Mouse (Mus musculus) adrenal gland, adult (tissue): ENCODE data around the gene Ehhadh.
"Not testable (repeated sequence)": the region's sequence is repeated elsewhere in the genome, so short reads cannot be mapped to it uniquely, and the experiment has no call there.

Source experiments
- DNase-seq, 2 experiments: peaks; one replicate each; pipeline ENCODE4 v3.0.0; 2022 to 2023; ENCODE audit warnings: low spot score in 1 of 2; ENCODE audit not compliant: inconsistent age in 2 of 2

Ehhadh gene

DNA sequence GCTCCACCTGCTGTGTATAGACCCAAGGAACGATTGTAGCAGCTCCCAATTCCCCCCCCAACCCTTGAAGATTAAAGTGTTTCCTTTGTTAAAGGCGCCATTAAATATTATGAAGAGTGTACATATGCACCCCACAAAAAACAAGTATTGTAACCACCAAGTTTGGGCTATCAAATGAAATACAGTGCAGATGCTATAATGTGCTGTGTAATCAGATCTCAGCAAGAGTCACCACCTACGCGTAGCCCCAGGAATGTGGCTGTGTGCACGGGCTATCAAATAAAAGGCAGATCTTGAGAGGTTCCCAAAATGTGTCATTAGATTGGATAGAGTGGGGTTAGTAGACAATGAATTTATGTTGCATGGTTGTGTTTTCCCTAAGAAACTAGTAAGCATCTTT lies 7.5 kb upstream of the Ehhadh start:
- DNase-seq, result no peak

DNA sequence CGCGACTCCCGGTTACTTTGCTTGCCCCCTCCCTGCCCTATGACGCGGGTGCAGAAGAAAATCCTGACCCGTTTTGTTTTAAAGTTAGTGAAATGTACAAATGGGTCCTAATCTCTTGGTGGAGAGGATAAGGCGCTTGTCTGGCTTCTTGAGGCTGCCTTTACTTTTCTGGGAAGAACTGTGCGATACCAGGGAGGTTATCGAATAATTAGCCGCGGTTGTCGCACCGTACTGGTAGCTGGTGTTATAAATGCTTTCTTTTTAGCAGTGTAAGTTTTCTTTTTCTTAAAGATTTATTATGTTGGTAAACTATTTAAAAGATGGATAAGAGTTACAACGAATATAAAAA lies 7.1 kb upstream of the Ehhadh start:
- DNase-seq, result no peak

DNA sequence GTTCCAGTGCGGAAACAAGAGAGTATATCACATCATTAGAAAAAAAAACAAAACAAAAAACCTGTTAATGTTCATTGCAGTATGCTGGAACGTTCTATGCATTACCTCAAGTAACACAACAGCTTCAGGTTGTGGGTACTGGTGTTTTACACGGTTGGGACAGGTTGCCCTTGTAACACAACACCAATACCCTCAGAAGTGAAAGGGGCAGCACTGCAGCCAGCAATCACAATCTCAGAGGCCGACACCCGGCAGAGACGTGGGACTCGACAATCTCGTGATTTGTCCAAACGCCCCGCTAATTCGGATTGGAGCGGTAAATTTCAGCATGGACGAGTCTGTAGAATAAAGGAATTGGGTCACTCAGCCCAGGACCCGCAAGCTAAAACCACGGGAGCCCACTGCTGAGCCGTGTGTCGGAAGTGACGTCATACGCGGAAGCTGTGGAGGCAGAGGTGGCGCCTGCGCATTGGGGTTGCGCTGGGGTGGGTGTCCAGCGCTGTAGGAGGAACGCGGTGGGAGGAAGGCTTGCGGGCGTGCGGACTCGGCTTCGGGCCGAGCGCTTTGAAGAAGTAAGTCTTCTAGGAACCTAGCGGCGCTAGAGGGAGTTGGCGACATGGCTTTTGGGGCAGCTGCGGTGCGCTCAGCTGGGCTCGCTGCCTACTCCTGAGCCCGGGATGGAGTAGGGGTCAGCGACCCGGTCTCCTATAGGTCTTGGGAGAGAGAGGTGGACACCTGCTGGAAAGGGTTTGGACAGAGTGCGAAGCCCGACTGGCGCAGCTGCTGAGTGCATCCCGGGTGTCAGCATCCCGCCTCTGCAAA lies 6.5 kb upstream of the Ehhadh start, which contains the start of gene Map3k13:
Gene Map3k13, plus strand, starts transcription at position 472 of the 822 bp plus-strand sequence.
- peak; percentile 95 to 98 for DNase-seq

DNA sequence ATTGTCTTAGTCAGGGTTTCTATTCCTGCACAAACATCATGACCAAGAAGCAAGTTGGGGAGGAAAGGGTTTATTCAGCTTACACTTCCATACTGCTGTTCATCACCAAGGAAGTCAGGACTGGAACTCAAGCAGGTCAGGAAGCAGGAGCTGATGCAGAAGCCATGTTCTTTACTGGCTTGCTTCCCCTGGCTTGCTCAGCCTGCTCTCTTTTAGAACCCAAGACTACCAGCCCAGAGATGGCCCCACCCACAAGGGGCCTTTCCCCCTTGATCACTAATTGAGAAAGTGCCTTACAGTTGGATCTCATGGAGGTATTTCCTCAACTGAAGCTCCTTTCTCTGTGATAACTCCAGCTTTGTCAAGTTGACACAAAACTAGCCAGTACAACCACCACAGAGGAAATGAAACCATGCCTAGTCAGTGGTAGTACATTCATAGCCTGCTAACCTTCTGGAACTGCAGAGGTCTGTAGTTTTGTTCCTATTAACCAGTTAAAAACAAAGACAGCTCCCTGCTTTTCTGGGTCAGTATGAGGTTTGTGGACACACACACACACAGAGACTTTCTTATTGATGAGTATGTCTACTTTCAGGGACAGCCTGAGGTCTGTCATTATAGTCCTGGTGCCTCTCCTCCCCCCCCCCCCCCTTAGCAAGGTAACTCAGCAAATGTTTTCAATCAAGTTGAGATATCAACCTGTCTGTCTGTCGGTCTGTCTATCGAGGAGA lies 5.6 kb upstream of the Ehhadh start:
- DNase-seq, result not testable (repeated sequence)

DNA sequence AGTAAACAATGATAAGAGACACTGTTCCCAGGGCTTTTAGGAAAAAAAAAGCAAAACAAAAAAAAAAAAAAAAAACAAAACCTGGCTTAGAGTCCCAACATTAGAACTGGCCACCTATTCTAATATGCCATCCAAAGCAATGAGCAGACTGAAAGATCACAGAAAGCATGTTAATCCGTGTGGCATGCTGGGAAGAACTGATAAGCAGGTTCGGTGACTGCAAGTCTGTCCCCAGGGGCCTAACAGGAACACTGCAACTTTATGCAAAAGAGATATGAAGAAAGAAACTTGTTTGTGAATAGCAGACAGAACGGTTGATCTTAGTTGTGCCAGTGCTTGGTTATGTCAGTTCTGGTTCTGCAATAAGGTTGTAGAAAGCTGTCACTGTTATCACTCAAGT lies 4.2 kb upstream of the Ehhadh start:
- DNase-seq, result no peak

DNA sequence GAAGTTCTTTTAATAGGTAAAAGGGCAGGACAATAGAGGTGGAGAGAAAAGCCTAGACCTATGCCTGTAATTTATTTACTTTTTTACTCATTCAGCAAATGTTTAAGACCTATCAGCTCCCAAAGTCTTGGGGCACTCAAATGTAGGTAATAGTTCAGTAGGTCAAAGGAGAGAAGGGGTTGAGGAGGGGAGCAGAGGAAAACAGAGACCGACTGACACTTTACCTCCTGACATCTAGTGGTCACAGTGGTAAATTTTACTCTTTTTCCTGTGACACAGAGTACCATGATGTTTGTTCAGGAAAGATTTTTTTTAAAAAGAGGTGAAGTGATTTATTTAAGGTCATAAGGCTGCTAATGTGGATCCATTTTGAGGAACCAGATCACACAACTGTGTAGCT lies 2.9 kb upstream of the Ehhadh start:
- no peak for DNase-seq

DNA sequence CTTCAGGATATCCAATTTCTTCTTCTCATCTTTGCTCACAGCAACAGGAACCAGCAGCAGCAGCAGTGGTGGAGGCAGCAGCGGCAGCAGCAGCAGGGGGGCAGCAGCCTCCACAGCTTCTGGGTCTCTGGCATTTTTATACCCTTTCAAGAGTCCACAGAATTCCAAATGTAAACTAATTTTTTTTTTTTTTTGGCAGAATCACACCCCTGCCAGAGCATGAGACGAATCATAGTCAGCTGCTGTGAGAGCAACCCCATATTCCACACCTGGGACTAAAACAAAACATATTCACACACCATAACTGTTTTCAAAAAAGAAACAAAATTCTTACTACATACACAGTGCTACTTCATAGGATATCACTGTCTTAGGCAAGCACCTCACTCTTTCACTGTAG lies 1.6 kb upstream of the Ehhadh start:
- DNase-seq, result no peak

DNA sequence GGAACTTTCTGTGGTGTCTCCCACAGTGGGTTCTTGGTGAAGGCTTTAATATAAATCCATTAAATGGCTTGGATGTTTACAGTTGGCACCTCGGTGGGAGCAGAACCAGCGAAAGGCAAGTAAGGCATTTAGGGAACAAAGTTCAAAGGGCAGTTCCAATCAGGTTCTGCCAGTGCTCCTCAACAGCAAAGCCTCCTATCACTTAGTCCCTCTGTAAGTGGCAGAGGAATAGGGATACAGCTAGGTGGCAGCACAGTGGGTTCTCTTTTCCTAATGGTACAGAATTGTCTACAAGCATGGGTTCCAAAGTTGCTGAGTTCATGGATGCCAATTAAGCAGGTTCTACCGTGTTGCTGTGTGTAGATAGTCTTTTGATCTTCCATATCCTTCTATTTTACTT lies 974 bp upstream of the Ehhadh start:
- DNase-seq, result peak in 1 of 2 experiments; percentile 49

DNA sequence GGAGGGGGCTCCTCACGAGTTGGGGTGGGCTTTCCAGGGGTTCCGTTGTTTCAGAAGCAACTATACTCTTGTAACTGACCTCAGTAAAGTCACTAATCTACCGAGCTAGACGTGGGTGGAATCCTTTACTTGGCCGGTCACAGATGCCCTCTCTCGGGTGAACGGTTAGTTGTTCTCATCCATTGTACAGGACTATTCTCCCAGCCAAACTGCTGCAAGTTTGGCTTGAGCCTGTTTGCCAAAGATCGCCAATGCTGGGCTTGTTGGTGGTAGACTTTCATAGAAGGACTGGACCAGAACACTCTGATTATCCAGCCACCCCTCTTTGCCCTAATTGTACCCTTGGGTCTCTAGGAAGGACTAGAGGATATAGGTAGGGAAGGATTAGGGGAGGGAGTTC lies 1.3 kb downstream of the Ehhadh start:
- DNase-seq, result no peak

DNA sequence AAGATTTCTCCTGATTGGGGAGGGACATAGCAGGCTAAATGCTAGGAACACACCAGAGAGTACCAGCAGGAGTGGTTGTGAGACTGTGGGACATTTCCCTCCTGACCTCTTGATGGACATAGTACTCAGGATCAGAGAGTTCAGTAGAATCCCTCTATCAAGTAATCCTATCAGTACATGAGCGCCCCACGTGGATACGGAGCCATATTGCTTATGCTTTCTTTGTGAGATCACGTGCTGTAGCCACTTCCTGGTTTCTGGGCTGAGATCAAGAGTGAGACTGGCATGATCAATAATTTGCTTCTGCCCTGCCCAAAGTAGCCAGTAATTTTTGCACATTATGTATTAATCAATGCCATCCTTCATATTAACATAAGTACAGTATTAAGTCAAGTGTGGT lies 2.6 kb downstream of the Ehhadh start:
- DNase-seq, result no peak

DNA sequence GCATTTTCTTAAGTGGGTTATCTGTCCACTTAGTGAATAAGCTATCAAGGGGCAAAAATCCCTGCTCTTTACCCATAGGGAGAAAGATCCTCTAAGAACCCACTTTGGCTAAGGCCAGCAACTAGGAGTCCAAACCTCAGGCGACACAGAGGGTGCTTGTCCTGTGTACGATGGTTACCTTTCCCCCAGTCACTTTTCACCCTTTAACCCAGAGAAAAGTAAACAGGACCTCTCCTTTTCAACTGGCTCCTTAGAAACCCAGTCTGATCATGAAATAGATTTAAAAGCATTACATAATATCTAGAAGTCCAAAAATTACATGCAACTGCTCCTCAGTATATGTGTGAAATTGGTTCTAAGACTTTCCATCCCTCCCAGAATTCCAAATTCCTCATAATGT lies 4.8 kb downstream of the Ehhadh start:
- no peak for DNase-seq

DNA sequence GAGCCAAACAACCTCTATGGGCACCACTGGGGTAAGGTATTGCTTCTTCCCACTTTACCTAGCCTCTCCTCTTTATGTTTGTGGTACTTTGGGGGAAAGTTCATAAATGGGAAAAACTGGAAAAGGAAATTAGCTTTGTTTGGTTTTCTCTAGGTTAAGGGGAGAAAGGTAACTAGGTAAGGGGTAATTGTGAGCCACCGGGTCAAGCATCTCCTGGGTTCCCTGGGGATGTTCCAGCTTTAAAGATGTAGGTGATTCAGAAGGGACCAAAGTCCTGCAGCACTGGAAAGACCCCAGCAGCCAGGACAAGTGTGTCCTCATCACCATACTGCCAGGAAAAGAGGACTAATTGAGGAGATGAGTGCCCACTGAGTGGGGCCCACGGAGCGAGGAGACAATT lies 5.7 kb downstream of the Ehhadh start:
- DNase-seq, result no peak

DNA sequence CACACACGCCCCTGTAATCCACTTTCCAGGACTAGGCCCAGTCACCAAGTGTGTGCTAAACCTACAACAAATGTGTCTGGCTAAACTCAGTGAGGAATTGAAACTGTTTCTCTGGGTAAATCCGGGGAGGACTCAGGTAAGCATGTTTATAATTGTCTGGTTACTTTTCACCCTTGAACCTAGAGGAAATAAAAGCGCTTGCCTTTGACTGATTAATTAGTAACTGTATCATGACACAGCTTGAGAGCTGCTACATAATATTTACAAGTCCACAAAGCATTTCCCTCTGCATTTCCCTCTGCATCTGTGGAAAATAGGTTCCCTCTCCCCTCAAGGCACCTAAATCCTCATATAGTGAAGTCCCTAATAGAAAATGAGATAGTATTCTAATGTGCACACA lies 6.3 kb downstream of the Ehhadh start:
- DNase-seq, result no peak

DNA sequence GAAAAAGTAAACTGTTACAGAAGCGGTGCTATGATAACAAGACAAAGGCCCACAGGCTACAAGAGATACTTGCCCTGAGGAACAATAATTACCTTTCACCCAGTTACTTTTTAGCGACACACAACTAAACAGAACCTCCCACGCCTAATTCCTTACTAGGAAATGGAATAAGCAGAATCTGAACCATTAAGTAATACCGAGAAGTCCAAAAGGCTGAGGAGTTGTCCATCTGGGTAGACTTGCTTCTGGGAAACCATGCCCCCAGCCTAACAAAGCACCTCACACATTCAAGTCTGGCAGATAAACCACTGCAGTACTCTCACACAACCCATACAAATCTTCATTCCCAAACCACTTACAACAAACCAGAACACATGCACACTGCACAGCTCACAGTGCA lies 8.5 kb downstream of the Ehhadh start:
- no peak for DNase-seq

DNA sequence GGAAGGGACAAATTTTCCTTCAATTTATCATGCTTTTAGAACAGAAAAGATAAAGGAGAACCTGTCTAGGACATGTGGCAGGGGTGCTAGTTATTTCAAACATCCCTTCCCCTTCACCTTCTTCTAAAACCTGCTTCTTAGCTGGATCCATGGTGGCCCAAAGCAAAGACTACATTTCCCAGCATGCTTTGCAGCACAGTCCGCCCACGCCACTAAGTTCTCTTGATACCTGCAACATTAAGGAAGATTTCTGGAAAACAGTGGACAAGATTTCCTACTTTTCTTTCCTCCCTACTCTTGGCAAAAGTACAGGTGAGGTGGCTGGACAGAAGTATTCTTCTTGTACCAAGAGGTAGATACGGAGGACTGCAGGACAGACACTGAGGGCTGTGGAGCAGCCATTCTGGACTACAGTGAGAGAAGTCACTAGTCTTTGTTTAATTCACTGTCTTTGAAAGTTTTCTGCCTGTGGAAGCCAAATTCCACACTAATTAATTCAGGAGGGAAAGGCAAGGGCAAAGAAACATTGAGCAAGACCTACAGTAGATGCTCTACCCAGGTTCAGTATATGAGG lies 9.2 kb downstream of the Ehhadh start:
- DNase-seq, result peak in 1 of 2 experiments; percentile 49

DNA sequence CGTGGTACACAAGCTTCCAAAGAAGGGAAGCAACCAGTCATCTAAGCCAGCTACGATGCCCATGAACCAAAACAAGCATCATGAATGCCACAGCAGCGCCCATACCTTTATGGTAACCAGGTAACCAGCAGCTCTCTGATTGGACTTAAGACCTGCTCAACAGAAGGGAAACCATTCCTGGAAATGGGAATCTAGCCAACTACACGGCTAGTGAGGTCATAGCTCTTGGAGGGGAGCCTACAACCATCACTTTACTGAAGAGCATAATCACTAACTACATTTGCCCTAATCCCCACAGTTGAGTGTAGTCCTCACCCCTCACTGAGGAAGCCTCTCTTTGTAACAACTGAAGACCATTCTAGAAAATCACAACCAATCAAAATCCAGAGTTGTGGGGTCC lies 12.9 kb downstream of the Ehhadh start:
- no peak for DNase-seq

DNA sequence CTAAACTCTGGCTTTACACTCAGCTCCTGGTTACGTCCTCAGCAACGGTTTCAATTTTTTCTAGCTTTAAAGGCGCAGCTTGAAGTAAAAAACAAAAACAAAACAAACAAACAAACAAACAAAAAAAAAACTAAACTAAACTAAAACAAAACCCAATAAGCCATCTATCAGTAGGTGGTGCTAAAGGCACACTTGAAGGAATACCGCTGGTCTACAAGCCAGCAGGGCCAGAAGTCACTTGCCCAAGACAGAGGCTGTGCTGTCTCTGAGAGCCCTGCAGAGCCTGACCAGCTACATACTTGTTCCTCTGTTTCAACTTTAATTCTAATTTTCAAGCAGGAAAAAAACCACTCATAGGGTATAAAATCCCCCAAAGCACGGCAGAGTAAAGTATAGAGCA lies 17.9 kb downstream of the Ehhadh start:
- peak in 1 of 2 experiments; percentile 52 for DNase-seq

DNA sequence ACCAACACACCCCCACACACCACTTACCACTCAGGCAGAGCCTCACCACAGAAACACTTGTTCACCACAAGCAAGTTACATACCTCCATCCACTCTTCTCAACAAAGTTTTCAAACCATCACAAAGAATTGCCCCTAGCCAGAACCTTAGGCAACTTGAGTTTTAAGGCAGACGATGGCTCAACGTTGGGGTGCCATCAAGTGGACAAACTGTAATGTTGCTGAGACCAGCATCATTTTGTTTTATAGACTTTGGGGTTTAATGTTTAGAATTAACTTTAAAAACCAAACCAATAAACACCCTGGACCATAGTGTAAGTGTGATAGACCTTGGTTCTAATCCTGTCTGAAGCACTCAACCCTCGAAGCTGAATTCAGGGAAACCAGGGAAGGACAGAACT lies 19.4 kb downstream of the Ehhadh start:
- DNase-seq, result no peak

DNA sequence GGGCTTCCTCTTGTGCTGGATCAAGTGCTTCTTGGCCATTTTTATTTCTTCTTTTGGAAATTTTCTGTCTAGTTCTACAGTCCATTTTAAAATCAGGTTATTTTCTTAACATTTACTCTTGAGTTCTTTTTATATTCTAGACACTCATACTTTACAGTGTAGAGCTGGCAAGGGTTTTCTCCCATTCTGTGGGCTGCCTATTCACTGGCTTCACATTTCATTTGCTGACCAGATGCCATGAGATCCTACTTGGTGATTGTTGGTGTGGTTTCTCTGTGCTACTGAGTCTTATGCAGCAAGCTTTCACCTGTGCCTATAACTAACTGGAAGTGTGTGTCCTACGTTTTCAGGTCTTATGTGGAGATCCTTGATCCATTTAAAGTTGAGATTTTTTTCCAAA lies 29.2 kb downstream of the Ehhadh start:
- DNase-seq, result no peak

DNA sequence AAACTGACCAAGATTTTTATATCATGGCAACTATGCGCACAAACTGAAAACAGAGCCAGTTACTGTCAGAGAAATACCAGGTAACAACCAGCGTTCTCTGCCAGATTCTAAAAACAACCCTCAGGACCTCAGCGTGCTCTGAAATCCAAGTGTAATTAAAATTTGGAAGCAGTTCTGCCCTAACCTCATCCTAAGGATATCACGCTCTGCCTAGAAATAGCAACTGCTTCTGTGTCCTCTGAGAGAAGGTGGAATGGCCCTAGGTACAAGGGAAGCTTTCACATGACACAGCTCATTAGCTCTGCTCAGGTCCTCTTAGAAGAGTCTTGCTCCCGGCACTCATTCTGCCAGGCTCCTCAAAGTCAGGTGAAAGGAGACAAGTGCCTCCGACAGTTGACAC lies 44.2 kb downstream of the Ehhadh start:
- no peak for DNase-seq

DNA sequence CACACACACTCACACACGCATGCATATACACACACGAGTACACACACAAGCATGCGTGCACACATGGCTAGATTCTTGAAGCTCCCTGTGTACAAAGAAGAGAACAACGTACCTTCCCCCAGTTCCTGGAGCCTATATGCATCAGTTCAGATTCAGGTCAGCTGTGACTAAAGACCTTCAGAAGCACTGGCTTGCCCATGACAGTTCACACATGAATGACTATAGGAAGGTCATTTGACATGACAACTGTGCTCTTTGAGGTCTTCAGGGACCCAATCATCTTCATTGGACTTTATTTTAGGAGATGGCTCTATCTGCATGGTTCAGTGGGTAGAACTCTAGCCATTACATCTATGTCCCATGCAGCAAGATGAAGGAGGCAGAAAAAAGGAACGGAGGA lies 44.7 kb downstream of the Ehhadh start:
- no peak for DNase-seq

DNA sequence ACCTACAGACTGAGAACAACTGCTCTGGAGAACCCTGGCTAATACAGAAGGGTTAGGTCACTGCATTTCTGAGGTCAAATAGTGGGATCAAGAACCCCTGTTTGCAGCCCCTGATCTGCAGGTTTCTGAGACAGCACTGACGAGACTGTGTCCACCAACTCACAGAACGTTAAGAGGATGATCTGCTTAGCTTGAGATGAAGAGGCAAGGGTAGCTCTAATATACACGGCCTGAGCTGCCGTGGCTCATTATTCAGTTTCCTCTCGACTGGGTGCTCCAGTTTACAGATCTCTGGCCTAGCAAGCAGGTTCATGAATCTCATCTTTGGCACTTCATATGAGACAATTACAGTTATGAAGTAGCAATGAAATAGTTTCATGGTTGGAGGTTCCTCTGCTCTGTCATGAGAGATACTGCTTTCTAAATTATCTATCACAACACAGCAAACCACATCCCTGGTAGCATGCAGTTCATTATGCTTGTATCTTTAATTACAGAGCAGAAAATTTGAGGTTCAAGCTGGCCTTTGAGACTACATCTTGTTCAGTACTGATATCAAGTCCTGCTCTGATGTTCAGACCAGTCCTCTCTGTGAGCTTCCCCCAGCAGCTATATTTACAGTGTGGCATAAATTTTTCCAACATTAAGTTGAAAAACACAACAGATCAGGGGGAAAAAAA lies 45.3 kb downstream of the Ehhadh start:
- no peak for DNase-seq
